Mouse (Mus musculus) activated CD4-positive, CD25-positive, alpha-beta regulatory T cell, adult 4 months (primary cell): ENCODE results near the gene Kif1a. TPM values are rescaled to one million over a fixed set of nuclear protein-coding genes. Genes with fewer than 3 reads are reported as not detected.
A peak's percentile ranks its signal among the peaks of the same experiment; 100 is the strongest.

ENCODE experiments used
- ATAC-seq: one replicate; pipeline ENCODE4 v1.8.0; 2017
- polyA plus RNA-seq, 2 experiments: library from polyadenylated mRNA; unstranded; fragments of 100-300 nt; shearing (Covaris generic); gene quantifications; one replicate each; pipeline ENCODE4 v1.2.1; 2017

Kif1a gene
- not detected for polyA plus RNA-seq

DNA sequence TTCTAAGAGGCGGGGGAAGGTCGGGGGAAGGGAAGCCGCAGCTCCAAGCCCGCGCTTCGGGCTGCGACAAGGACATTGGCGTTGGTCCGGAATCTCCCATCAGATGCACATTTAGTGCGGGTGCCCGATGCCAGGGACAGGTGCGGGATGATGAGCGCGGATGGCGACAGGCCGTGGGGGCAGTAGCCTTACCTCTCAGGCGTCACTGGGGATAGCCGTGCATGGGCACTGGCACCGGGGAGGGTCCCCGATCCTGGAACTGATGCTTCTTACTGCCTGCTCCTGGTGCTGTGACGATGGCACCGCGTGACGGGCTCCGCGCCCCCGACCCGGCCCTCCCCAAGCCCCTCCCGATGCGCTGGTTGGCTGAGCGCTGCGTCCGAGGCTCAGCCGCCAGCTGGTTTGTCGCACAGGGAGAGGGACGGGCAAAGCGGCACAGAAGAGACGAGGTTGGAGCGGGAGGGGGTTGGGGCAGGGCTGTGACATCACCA, at the start of gene Kif1a:
TSS of gene Kif1a (minus strand) at position 381 of the 491 bp plus-strand sequence.
- no peak for ATAC-seq

DNA sequence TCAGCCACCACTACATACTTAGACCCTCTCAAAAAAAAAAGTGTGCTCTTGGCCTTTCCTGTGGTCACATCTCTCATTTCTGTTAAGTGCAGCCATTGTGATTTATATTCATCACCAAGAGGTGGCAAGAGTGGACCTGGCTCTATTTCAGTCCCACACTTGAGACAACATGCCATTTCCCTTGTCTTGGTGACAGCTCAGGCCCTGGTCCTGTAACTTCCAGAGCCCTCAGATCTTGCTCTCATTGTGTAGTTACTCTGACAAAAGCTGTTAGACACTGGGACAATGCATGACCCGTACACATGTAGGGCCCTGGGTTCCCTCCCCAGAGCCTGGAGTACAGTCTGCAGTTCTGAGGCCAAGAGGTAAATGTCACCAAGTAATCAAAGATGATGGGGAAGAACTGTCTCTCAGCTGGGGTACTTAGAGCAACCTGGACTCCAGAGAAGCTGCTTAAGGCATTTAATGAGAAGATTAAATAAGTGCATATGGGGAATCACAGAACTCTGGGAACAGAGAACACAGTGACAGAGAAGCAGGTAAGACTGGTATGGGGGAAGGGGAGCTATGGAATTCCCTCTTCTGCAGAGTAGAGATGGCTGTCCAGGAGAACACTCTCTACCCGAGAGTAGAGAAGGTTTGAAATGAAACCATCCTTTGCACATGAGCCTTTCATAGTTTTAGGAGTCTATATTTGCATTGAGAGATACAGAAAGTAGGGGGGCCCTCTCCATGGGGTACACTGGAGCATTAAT, 49.3 kb upstream of the Kif1a start:
- no peak for ATAC-seq

DNA sequence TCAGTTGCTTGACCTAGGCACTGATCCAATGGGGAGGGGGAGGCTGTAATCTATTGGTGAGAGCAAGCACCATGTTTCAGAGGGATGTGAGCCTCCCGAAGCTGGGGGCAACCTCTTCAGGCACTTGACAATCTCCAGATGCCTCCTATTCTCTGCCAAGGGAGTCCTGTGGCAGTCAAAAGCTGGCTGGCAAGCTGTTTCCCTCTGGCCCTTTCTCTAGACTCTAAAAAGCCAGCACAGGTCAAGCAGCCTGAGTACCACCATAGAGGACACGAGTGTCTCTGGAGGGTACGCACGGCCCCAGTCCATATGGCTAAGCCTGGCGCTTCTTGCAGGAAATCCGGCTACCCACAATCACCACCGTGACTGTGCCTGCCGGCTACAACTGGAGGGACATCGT, 42.4 kb upstream of the Kif1a start:
- no peak for ATAC-seq

DNA sequence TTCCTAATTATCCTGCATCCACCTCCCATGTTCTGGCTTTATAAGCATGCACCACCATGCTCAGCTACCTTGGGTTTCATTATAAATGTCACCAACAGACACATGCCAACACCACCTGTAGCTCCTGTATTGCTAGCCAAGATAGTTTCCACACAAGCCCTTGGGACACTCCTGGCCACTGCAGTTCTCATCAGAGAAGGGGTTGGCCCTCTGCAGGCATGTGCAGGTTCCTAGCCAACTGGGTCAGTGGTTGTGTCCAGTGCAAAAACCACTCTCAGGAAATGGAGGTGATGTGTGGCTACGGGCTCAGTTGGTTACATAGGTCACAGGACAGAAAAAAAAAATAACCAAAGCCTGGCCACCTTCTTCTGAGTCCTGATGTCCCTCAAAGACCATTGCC, 41.1 kb upstream of the Kif1a start:
- no peak for ATAC-seq

DNA sequence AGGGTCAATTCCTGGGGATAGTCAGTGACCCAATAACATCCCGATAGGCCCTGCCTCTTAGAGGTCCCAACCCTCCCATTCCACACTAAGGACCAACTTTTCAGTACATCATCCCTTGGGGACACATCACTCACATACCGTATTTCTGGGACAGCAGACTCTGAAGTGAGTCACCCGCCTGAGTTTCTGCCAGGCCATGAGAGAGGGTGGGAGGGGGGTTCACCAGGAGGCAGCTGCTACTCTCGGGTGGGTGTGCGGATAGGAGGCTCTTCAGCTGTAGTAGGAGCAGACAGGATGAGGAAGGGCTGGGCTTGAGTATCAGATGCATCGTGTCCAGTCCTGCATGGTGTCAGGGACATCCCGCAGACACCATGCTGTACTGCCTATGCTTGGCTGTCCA, 38.0 kb upstream of the Kif1a start:
- ATAC-seq = no peak

DNA sequence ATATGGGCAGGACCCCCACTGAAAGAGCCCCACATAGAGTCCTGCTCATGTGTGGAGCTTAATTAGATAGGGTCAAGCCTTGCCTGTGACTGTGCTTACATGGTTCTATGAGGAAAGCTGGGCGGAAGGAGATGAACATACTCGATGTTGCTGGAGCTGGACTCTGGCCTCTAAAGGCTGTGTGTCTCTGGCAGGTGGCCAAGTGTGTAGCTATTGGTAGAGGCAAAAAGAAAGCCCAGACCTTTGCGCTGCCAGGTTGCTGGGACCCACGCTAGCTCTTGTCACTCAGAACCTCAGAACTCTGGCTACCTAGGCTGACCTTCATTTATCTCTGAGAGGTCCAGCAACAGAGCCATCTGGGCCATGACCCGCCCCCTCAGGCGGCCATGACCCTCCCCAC, 36.8 kb upstream of the Kif1a start:
- ATAC-seq = no peak

DNA sequence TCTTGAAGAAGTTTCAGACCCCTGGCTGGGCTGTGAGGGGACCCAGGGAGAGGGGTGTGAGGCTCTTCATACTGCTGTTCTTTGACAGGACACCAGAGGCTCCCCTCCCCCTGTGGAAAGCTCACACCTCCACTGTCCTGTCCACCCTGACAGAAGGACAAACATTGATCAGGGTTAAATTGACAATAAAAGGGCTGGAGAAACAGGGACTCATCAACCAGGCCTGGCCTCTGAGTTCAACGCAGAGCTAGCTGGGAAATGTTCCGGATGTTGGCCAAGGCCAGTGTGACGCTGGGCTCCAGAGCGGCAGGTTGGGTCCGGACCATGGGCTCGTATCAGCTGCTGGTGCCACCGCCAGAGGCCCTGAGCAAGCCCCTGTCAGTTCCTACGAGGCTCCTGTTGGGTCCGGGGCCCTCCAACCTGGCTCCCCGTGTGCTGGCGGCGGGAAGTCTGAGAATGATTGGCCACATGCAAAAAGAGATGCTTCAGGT, 33.3 kb upstream of the Kif1a start, which contains the start of gene Agxt:
TSS of gene Agxt (plus strand) at position 205 of the 491 bp plus-strand sequence.
- ATAC-seq = no peak

DNA sequence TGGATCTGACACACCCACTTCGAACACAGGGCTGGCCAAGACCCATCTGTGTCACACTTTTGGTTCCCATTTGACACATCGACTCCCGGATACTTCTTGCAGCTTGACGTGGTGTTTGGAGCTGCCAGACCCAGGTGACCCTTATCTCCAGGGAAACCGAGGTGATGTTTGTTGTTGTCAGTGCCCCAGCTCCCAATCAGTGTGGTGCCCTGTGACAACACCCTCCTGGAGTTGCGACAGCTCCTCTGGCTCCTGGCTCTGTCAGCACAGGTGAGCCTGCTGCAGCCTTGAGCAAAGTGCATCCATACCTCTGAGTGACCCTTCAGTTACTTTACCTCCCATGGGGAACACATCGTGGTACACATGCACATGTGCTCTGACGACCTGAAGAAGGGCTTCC, 30.9 kb upstream of the Kif1a start:
- ATAC-seq = no peak

DNA sequence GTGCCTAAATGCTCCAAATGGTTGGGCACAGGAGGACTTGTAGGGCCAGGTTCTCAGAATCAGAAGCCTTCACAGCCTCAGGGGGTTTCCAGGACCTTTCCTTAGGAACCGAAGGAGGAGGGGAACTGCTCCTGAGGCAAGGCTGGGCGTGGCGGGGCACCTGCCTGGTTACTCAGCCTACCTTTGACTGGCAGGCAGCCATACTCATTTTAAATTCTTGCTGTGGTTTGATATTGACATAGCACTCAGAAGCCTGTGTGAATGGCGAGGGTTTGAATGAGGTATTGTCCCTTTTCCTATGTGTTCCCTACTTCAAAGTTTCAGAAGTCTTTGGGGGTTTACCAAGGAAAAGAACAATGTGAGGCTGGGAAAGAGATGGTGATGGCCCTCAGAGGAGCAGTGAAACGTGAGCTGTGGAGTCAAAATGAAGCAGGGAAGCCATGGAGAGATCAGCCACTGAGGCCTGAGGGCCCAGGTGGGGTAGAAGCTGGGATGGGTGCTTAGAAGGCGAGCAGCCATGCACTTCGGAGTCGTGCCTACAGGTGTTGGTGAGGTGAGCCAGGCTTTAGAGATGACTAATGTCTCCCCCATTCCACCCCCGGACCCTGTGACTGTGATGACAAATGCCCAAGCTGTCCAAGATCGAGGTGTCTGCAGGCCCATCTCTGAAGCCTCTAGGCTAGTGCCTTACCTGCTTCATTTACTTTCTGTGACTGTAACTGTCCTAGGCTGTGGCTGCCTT, 28.7 kb upstream of the Kif1a start:
- ATAC-seq = no peak

DNA sequence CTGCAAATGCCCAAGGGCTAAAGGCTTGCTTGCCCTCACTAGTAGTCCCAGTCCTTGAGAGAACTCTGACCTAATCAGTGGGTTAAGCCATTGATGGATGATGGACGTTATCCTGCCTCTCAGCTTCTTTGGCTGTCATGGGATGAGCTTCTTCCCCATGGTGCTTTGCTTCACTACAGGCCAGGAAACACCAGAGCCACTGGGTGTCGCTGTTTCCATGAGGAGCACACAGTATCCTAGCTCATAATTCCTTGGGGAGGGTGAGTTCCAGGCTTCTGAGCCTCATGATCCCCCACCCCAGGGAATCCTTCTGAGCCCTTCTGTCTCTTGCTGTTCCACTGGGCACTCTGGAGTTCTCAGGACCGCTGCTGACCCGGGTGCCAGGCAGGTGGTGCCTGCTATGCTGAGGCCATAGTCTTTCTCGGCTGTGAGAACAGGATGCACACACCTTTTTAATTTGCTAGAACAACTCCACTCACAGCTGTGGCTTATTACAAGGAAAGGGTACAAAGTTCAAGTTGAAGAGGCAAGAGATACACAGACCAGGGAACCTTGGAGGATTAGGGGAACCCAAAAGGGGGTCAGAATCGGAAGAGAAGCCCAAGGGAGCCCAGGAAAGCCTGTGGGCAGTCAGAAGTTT, 27.1 kb upstream of the Kif1a start:
- no peak for ATAC-seq

DNA sequence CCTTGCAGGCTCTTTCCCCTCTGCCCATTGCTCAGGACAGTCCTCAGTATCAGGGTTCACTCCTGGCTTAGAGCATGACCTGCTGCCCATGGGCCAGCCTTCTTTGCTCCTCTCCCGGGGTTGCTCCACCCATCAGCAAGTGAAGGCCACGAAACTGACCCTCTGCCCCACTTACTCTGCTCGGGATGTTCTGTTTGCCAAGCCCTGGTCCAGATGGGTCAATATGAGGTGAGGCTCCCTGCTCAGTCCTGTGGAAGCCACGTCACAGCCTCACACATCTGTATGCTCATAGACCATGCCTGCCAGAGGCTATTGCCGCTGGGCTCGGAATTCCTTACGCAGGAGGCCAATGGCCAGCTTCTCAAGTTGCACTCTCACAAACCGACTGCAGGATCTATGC, 26.5 kb upstream of the Kif1a start:
- ATAC-seq = no peak

DNA sequence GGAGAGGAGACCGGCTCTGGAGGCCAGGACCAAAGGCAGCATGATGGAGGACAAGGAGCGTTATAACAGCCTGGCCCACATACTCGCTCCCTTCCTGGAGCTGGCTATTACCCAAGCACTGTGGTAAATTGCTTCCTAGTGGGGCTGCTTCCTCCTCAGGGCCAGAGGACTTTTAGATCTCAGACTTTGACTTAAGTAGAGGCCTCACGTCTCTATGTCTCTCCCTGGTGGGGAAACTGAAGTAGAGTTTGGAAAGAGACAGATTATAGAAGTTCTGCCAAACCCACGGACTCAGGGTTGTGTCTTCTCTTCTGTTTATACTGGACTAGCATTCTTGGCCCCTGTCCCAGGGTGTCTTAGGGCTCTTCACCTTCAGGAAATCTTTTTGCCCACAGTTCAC, 23.5 kb upstream of the Kif1a start:
- ATAC-seq = no peak

DNA sequence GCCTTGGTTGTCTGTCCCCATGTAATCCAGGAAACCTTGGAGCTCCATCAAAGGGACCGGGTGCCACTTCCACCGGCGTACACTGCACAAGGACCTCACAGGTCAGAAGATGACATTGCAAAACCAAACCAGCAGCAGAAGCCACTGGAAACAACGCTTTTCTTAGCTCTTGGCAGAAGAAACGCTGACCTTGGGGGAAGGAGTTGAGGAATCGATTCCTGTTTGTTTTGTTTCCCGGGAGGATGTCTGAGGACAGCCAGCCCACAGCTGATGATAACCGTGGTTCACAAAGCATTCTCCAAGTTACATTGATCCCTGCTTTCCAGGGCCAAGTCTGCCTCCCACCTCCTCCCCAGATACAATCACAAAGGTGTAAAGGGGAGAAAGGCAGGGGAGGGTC, 22.3 kb upstream of the Kif1a start:
- ATAC-seq = no peak

DNA sequence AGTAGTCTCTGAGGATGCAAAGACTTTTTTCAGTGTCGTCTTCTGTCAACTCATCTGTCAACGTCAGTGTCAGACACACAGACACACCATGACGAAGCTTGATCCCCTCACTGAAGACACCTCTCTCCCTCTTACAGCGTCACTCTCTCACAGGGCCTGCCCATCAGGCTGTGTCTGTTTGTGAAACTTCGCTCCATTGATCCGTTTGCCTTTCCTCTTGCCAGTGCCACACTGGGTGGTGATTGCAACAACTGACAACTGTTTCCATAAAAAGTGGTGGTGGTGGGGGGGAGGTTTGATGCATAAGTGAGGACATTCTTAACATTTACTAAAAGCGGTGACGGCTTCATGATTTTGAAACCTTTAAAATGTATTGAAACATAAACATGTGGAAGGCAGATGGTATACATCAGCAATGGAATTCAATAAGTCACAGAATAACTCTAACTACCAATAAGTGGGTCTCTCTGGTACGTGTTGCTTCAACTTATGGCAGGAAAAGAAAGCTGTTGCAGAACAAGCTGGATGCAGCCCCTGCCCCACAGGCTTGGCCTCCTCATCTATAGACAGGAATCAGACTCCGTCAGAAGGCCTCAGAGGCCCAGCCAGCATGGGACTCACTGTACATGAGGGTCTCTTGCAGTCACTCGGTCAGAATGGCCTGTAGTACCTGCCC, 21.6 kb upstream of the Kif1a start:
- ATAC-seq = no peak

DNA sequence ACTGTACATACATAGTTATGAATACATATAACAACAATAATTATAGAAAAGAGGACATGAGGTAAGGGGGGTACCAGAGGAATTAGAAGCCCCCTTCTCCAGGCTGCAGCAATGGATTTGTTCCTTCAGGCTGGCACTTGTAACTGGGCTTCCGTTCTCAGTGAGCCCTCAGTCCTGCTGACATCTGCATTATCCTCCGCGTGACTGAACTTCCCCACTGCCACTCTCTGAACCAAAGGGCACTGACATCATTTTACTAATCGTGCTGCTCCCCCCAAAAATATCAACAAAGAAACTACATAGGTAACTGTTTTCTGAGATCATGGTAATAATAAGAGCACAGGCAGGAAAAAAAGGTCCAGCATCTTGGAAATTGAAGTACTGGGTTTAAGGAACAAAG, 17.1 kb upstream of the Kif1a start:
- no peak for ATAC-seq

DNA sequence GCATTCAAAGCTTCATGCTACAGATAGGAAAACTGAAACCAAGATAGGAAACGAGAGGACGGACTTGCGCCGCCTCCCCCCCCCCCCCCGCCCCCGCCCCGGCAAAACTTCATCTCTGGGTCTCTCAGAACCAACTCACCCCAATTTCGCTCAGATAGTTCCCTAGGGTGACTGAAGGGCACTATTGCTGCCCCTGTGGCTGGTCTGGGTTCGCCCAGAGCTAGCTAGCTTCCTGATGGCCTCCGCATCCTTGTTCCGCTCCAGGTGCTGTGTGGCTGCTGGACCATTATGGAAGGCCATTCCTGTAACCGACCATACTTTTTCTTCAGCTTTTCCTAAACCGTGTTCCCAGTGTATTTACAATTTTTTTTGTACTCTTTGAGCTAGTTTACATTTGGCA, 13.7 kb upstream of the Kif1a start:
- no peak for ATAC-seq

DNA sequence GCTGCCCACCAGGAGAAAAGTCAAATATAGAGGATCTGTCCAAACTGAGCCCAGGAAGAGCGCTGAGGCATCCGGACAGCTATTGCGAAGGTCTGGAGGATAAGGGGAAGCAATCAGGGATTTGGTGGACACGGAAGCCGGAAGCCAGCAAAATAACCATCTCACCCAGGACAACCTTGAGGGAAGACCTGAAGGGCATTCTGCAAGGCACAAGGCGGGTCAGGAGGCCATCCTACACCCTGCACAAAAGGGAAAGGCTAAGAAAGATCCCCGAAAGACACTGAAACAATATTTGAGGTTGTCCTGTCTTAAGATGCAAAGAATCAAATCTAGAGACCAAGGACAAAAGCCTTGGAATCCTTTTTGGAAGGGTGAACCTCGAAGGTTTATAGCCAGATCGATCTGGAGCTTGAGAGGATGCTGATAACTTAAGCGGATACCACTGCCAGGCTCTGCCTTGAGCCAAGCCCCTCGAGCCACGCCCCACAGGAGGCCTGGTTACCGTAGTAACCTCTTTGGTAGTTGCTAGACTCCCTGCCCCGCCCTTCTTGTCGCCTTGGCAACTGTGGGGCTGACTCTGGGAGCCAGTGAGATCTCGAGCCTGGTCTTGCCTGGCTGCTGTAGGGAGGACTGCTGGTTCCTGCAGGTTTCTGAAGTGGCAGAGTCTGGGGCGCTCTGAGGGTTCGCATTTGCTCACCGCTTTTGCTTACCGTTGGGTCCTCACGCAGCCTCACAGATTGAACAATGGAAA, 13.1 kb upstream of the Kif1a start:
- peak; percentile 90 for ATAC-seq

DNA sequence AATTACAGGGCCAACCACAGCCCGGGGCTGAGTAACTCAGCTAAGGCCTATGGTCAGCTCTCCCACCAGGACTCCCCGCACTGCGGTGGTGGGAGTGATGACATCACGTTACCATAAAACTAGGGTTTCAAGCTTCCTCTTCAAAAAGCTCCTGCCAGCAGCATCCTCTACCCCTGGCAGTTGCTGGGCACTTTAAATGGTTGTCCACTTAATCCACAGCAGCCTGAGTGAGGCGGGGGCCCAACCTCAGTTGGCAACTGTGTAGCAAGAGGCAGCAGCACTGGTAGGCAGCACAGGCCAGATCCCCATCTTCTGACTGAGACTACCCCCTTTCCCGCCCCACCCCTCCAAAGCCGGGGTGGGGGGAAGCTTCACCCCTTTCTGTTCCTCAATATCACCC, 949 bp upstream of the Kif1a start:
- no peak for ATAC-seq

DNA sequence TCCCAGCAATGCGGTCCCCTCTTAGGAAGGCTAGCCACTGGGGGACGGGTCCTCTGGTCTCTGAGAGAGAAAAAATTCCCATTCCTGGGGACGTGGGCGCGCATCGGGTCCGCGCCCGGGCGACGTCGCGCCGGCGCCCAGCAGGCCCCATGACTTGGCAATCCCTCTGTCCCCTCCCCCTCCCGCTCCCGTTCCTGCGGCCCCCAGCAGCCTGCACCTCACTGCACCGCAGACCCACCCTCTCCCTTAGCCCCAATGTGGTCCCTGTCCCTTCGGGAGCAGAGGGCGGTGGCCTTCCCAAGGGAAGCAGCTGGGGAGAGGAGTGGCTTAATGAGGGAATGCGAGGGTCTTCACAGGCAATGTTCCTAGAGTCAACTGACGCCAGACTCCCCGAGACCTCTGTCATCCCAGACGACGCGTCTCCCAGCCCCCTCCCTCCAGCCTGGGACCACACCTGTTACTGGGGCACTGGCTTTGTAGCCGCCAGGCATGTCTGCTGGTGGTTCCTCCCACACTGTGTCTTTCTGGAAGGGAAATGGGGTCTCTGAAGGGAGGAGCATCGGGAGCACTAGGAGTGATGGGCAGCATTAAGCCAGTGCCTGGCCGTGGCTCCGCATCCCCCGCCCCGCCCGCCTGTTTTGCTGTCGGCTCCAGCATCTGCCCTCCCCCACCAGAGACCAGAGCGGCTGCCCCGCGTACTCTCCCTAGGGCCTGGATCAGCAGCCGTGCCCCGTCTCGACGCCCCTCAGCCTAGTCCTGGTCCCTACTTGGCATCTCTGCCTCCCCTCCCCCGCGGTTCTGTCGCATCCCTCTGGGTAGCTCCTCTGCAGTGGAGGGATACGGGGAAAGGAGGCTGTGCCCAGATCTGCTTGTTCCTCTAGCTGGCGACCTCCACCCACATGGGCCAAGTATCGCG, 917 bp downstream of the Kif1a start:
- no peak for ATAC-seq

DNA sequence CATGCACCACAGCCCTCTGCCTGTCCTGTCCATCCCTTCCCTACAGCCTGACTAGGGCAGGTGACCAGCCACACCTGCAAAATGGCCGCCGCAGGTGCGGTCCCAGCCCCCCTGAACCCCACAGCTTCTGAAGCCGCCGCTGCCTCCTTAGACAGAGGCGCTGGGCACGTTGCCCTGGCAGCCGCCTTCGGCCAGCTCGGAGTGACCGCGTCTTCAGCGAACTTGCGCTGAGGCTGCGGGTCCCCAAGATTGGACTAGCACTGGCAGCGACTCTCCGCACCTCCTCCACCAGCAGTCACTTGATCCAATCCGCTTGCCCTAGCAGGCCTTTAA, 1.5 kb downstream of the Kif1a start:
- ATAC-seq = no peak

DNA sequence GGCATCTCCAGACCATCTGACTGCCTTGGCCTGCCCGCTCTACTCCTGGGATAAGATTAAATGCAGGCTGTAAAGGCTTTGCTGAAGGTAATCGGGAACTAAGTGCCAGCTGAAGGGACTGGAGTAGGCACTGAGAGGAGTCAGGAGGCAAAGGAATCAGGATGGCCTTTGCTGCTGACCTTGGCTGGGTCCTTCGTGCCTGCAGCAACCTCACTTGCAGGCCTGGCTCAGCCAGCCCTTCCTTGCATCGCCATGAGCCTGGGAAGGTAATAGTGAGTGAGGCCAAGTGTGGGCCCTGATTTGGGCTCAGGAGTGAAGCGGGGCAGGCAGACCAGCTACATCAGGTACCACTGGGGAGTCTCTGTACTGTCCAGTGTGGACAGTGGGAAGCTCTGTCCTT, 2.8 kb downstream of the Kif1a start:
- no peak for ATAC-seq
